Mouse (Mus musculus): ENCODE data around the gene Errfi1. TPM values are rescaled to one million over a fixed set of nuclear protein-coding genes. Genes with fewer than 3 reads are reported as not detected.
A peak's percentile ranks its signal among the peaks of the same experiment; 100 is the strongest.

Errfi1 gene
- polyA plus RNA-seq, 1 experiment from 2014 or later = 12.8 TPM

- Histone ChIP-seq H3K4me3 (ENCODE audit: low read length) (peak overlapping the region; percentile 97), H3K4me2 (ENCODE audit: low read depth, low read length) (peak overlapping the region; percentile 75), H3K27ac (ENCODE audit: low read length) (peak overlapping the region; percentile 86), H3K36me3 (ENCODE audit: control insufficient read depth, insufficient read depth) (peaks cover 5% of the 10 kb centered on the region; the same call in 1 of the 2 replicates), H3K9ac (ENCODE audit: low read length) (peak overlapping the region; percentile 96), H3K27me3 (ENCODE audit: control insufficient read depth, insufficient read depth, low read length) (no peaks in the 10 kb centered on the region), H3K4me1 (ENCODE audit: control insufficient read depth, insufficient read depth, low read length) (peaks cover 15% of the 10 kb centered on the region), H3K9me3 (replicated peaks; ENCODE audit: control insufficient read depth, low read length) (no peaks in the 10 kb centered on the region)
- peak; percentile 92 for ATAC-seq (replicated peaks; ENCODE audit: extremely low read depth, insufficient read depth, low FRiP score)
- WGBS = under 1% methylated on average over 56 of the region's 56 CpGs
These were observed 55.9 kb downstream of the Errfi1 start for GRCm38 (mm10) chr4:150909451-150910156.

DNA sequence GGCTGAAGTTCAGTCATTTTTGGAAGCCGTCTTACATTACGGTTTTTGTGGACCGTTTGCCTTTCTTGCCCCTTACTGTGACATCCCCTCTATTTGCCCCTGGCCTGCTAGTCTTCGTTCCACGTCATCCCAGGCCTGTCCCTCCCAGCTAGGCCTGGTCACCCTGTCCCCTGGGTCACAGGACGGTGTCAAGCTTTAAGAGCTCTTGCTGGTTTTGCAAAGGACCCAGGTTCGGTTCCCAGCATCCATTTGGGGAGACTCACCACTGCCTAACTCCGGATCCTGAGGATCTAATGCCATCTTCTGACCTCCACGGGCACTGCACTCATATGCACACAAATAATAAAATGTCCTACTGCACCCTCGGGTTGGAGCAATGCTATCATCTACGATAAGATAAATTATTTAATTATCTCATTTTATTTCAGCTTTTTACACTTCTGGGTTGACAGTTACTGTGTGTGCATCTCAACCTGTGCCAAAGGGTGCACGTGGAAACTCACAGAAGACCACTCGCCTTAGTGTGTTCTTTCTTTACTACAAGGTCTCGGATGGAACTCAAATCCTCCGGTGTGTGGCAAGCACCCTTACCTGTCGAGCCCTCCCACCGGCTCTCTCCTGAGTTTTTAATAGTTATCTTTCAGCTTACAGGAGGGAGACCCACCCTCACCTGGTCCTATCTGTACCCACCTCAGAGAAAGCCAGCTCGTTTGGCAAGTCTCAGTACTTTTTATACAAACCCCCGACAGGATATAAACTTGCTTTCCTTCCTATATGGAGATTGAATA is 56.6 kb downstream of the Errfi1 start:
- WGBS = 82% methylated on average over 19 of the region's 19 CpGs
- peak overlapping the region; percentile 62 for H3K4me2 ChIP-seq (ENCODE audit: low read depth, low read length)
- ATAC-seq (replicated peaks; ENCODE audit: extremely low read depth, insufficient read depth, low FRiP score) = no peak
- peaks cover 2% of the 10 kb centered on the region; the same call in 1 of the 2 replicates for H3K36me3 ChIP-seq (ENCODE audit: control insufficient read depth, insufficient read depth)
- H3K9ac ChIP-seq (ENCODE audit: low read length) = peak overlapping the region; percentile 64
- peaks cover 21% of the 10 kb centered on the region for H3K4me1 ChIP-seq (ENCODE audit: control insufficient read depth, insufficient read depth, low read length)
- H3K9me3 ChIP-seq (replicated peaks; ENCODE audit: control insufficient read depth, low read length) = no peaks in the 10 kb centered on the region
- H3K27ac ChIP-seq (ENCODE audit: low read length) = peak overlapping the region; percentile 79
- peak overlapping the region; percentile 97 for H3K4me3 ChIP-seq (ENCODE audit: low read length)
- H3K27me3 ChIP-seq (ENCODE audit: control insufficient read depth, insufficient read depth, low read length) = no peaks in the 10 kb centered on the region

GRCm38 (mm10) chr4:150913743-150914142 is 60.0 kb downstream of the Errfi1 start:
- H3K9me3 ChIP-seq (replicated peaks; ENCODE audit: control insufficient read depth, low read length) = no peaks in the 10 kb centered on the region
- H3K9ac ChIP-seq (ENCODE audit: low read length) = peak overlapping the region; percentile 90
- no peaks in the 10 kb centered on the region for H3K36me3 ChIP-seq (ENCODE audit: control insufficient read depth, insufficient read depth)
- no peaks in the 10 kb centered on the region for H3K27me3 ChIP-seq (ENCODE audit: control insufficient read depth, insufficient read depth, low read length)
- no peak for ATAC-seq (replicated peaks; ENCODE audit: extremely low read depth, insufficient read depth, low FRiP score)
- peak overlapping the region; percentile 87 for H3K4me2 ChIP-seq (ENCODE audit: low read depth, low read length)
- 14% methylated on average over 12 of the region's 12 CpGs for WGBS
- peak overlapping the region; percentile 83 for H3K4me3 ChIP-seq (ENCODE audit: low read length)
- H3K27ac ChIP-seq (ENCODE audit: low read length) = peak overlapping the region; percentile 92
- H3K4me1 ChIP-seq (ENCODE audit: control insufficient read depth, insufficient read depth, low read length) = peaks cover 24% of the 10 kb centered on the region

DNA sequence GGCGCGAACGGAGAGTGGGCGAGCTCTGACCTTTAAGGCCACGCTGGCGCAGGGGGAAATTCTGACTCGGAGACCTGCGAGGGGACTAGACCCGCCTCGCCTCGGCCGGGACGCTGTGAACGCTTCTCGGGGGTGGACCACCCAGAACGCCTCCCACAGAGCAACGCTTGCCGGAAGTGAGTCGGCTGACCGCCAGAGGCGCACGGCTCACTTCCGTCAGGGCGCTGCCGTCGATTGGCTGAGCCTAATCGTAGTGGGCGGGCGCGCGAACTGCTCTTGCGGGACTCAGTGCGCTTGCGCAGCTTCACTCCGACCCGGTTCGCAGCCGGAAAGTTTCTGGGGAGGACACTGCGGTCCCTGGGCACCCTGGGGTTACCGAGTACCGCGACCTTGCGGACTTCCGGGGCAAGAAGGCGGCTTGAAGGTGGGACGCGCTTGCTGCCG is 60.6 kb downstream of the Errfi1 start, which contains the start of the genes Park7 and Tnfrsf9:
Gene Park7 (minus strand): TSS at position 148 of the 444 bp plus-strand sequence.
Gene Tnfrsf9 (plus strand): TSS at position 273 of the 444 bp plus-strand sequence.
- peak; percentile 81 for ATAC-seq (replicated peaks; ENCODE audit: extremely low read depth, insufficient read depth, low FRiP score)

GRCm38 (mm10) chr4:150915181-150915906 is 61.6 kb downstream of the Errfi1 start:
- Histone ChIP-seq H3K4me3 (ENCODE audit: low read length) (peak overlapping the region; percentile 83), H3K9me3 (replicated peaks; ENCODE audit: control insufficient read depth, low read length) (no peaks in the 10 kb centered on the region), H3K27ac (ENCODE audit: low read length) (peak overlapping the region; percentile 94), H3K27me3 (ENCODE audit: control insufficient read depth, insufficient read depth, low read length) (no peaks in the 10 kb centered on the region), H3K4me2 (ENCODE audit: low read depth, low read length) (peak overlapping the region; percentile 87), H3K4me1 (ENCODE audit: control insufficient read depth, insufficient read depth, low read length) (peaks cover 16% of the 10 kb centered on the region), H3K36me3 (ENCODE audit: control insufficient read depth, insufficient read depth) (no peaks in the 10 kb centered on the region), H3K9ac (ENCODE audit: low read length) (peak overlapping the region; percentile 90)
- ATAC-seq (replicated peaks; ENCODE audit: extremely low read depth, insufficient read depth, low FRiP score) = no peak
- WGBS = 46% methylated on average over 10 of the region's 10 CpGs

More for the DNA sequence above, 60.6 kb downstream of the Errfi1 start, which contains the start of the genes Park7 and Tnfrsf9:
- Histone ChIP-seq H3K27ac (ENCODE audit: low read length) (peak within 1 kb of the TSS; percentile 94), H3K36me3 (ENCODE audit: control insufficient read depth, insufficient read depth) (no peaks in the 10 kb centered on the region), H3K4me1 (ENCODE audit: control insufficient read depth, insufficient read depth, low read length) (peaks cover 20% of the 10 kb centered on the region), H3K4me2 (ENCODE audit: low read depth, low read length) (peak within 1 kb of the TSS; percentile 87), H3K27me3 (ENCODE audit: control insufficient read depth, insufficient read depth, low read length) (no peaks in the 10 kb centered on the region), H3K9me3 (replicated peaks; ENCODE audit: control insufficient read depth, low read length) (no peaks in the 10 kb centered on the region), H3K9ac (ENCODE audit: low read length) (peak within 1 kb of the TSS; percentile 90), H3K4me3 (ENCODE audit: low read length) (peak within 1 kb of the TSS; percentile 83)
- WGBS = under 1% methylated on average over 48 of the region's 48 CpGs

- no peak overlapping the region for H3K4me3 ChIP-seq (ENCODE audit: low read length)
- H3K27ac ChIP-seq (ENCODE audit: low read length) = no peak overlapping the region
- H3K4me1 ChIP-seq (ENCODE audit: control insufficient read depth, insufficient read depth, low read length) = peaks cover 16% of the 10 kb centered on the region
- WGBS = 54% methylated on average over 8 of the region's 8 CpGs
- no peak overlapping the region for H3K4me2 ChIP-seq (ENCODE audit: low read depth, low read length)
- H3K9ac ChIP-seq (ENCODE audit: low read length) = no peak overlapping the region
- no peaks in the 10 kb centered on the region for H3K27me3 ChIP-seq (ENCODE audit: control insufficient read depth, insufficient read depth, low read length)
- no peaks in the 10 kb centered on the region for H3K36me3 ChIP-seq (ENCODE audit: control insufficient read depth, insufficient read depth)
- no peaks in the 10 kb centered on the region for H3K9me3 ChIP-seq (replicated peaks; ENCODE audit: control insufficient read depth, low read length)
- no peak for ATAC-seq (replicated peaks; ENCODE audit: extremely low read depth, insufficient read depth, low FRiP score)
These were observed 63.8 kb downstream of the Errfi1 start for GRCm38 (mm10) chr4:150917336-150918027.

Other genes with a start within 250 kb of the Errfi1 start
- gene Slc45a1, start 201.7 kb upstream of the Errfi1 start, polyA plus RNA-seq (2015; fragmentation: Nextera tagmentation; extraction: Ambion mirVana) = 0.10 TPM in 1 of 2 replicates, not detected in the other
- 331 and 367 TPM in 2 replicates for gene Park7, start 60.5 kb downstream of the Errfi1 start, polyA plus RNA-seq (2015; fragmentation: Nextera tagmentation; extraction: Ambion mirVana)
- 2.7 and 2.9 TPM in 2 replicates for gene Tnfrsf9, start 60.6 kb downstream of the Errfi1 start, polyA plus RNA-seq (2015; fragmentation: Nextera tagmentation; extraction: Ambion mirVana)
- gene Uts2, start 143.2 kb downstream of the Errfi1 start, polyA plus RNA-seq (2015; fragmentation: Nextera tagmentation; extraction: Ambion mirVana) = not detected in 2 replicates
- gene Per3, start 190.7 kb downstream of the Errfi1 start, polyA plus RNA-seq (2015; fragmentation: Nextera tagmentation; extraction: Ambion mirVana) = 6.8 and 6.9 TPM in 2 replicates
- gene Vamp3, start 204.0 kb downstream of the Errfi1 start, polyA plus RNA-seq (2015; fragmentation: Nextera tagmentation; extraction: Ambion mirVana) = 101 and 106 TPM in 2 replicates
- 0.20 TPM in 1 of 2 replicates, not detected in the other for gene Gm13090, start 235.7 kb downstream of the Errfi1 start, polyA plus RNA-seq (2015; fragmentation: Nextera tagmentation; extraction: Ambion mirVana)